Mouse (Mus musculus) limb, embryonic 14.5 days (tissue): ENCODE data around the gene Btbd3. TPM values are rescaled to one million over a fixed set of nuclear protein-coding genes. Genes with fewer than 3 reads are reported as not detected.

ENCODE experiments used
- ATAC-seq: fragments of 200-750 bp; cut with Nextera tagmentation; 2 replicates; pipeline ENCODE4 v1.8.0; 2017; ENCODE audit warnings: low read depth, moderate number of reproducible peaks, moderate TSS enrichment; ENCODE audit not compliant: low FRiP score
- DNase-seq: peaks from one replicate; pipeline ENCODE4 v3.0.0-alpha.2; 2015; ENCODE audit warnings: low spot score
- H3K27ac ChIP-seq: fragments of 300-500 bp; sonication (generic); replicated peaks from 2 replicates; pipeline ENCODE4 v1.5.1; 2014; ENCODE audit warnings: low read depth, mild to moderate bottlenecking, low read length, moderate library complexity, mixed read lengths
- H3K27me3 ChIP-seq: fragments of 300-500 bp; sonication (generic); 2 replicates; pipeline ENCODE4 v1.6.1; 2014; ENCODE audit warnings: low read length, mixed read lengths; ENCODE audit not compliant: control insufficient read depth, insufficient read depth
- H3K36me3 ChIP-seq: fragments of 300-500 bp; sonication (generic); 2 replicates; pipeline ENCODE4 v1.6.1; 2014; ENCODE audit warnings: mild to moderate bottlenecking, low read length, moderate library complexity, mixed read lengths; ENCODE audit not compliant: control insufficient read depth, insufficient read depth
- H3K4me1 ChIP-seq: fragments of 300-500 bp; sonication (generic); 2 replicates; pipeline ENCODE4 v1.6.1; 2014; ENCODE audit warnings: antibody characterized with exemption, low read length, mixed read lengths; ENCODE audit not compliant: control insufficient read depth, insufficient read depth
- H3K4me2 ChIP-seq: fragments of 300-500 bp; sonication (generic); replicated peaks from 2 replicates; pipeline ENCODE4 v1.6.1; 2014; ENCODE audit warnings: low read depth, mild to moderate bottlenecking, low read length, moderate library complexity; ENCODE audit not compliant: severe bottlenecking
- H3K4me3 ChIP-seq: fragments of 300-500 bp; sonication (generic); replicated peaks from 2 replicates; pipeline ENCODE4 v1.5.1; 2014; ENCODE audit warnings: low read length
- H3K9ac ChIP-seq: fragments of 300-500 bp; sonication (generic); 2 replicates; pipeline ENCODE4 v1.6.1; 2014; ENCODE audit warnings: mild to moderate bottlenecking, low read depth, low read length, moderate library complexity; ENCODE audit not compliant: severe bottlenecking
- H3K9me3 ChIP-seq: fragments of 300-500 bp; sonication (generic); 2 replicates; pipeline ENCODE4 v1.6.1; 2016; ENCODE audit warnings: low read length; ENCODE audit not compliant: control insufficient read depth
- POLR2A ChIP-seq: fragments of 200-500 bp; IDR thresholded peaks from 2 replicates; pipeline ENCODE4 v1.8.0; 2012; ENCODE audit warnings: inconsistent platforms, mild to moderate bottlenecking, moderate library complexity, borderline replicate concordance; ENCODE audit not compliant: insufficient read depth, insufficient read length; ENCODE audit errors: extremely low read depth
- WGBS: fragments of 180-500 bp; shearing (Covaris S2); extraction: QIAGEN DNeasy Blood & Tissue Kit; methylation state at CpG from one replicate; pipeline ENCODE4 v1.1.7; 2014; 5-methylcytosine and 5-hydroxymethylcytosine counted together
- polyA plus RNA-seq, 2 experiments: library from polyadenylated mRNA; depleted of rRNA in 1 of 2; stranded (reverse) in 1 of 2; unstranded in 1 of 2; fragments of >200 nt; fragmentation: Nextera tagmentation in 1 of 2; extraction: Ambion mirVana in 1 of 2; gene quantifications; 2 replicates each; pipeline versions ENCODE4 v1.2.1 to v1.2.3; 2012 to 2014

The Btbd3 gene
- polyA plus RNA-seq, 2 experiments = 33.8 to 39.0 TPM

DNA sequence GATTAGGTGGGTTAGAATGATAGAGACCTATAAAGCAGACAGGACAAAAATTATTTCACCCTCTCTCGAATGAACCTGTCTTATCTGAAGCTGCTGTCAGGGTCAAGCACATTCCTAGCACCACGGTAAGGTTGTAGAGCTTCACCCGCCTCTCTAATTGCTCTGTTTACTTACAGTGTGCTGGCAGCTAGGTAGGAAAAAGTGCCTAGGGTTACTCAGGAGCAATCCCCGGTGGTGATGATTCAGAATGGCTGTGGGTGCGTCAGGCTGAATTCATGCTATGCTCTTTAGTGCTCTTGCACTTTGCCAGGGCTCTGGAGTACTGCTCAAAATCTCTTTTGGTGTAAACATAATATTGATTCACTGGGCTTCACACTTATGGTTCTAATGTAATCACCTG is 13.9 kb upstream of the Btbd3 start:
- TF ChIP-seq POLR2A = no peak
- DNase-seq (no peak), ATAC-seq (no peak)
- H3K4me1 ChIP-seq = no peaks in the 10 kb centered on the region
- no peaks in the 10 kb centered on the region for H3K36me3 ChIP-seq
- H3K9me3 ChIP-seq = no peaks in the 10 kb centered on the region
- no peak overlapping the region for H3K4me3 ChIP-seq
- WGBS = 50% methylated on average over 5 of the region's 5 CpGs
- H3K4me2 ChIP-seq = no peak overlapping the region
- H3K27ac ChIP-seq = no peak overlapping the region
- no peak overlapping the region for H3K9ac ChIP-seq
- no peaks in the 10 kb centered on the region for H3K27me3 ChIP-seq

DNA sequence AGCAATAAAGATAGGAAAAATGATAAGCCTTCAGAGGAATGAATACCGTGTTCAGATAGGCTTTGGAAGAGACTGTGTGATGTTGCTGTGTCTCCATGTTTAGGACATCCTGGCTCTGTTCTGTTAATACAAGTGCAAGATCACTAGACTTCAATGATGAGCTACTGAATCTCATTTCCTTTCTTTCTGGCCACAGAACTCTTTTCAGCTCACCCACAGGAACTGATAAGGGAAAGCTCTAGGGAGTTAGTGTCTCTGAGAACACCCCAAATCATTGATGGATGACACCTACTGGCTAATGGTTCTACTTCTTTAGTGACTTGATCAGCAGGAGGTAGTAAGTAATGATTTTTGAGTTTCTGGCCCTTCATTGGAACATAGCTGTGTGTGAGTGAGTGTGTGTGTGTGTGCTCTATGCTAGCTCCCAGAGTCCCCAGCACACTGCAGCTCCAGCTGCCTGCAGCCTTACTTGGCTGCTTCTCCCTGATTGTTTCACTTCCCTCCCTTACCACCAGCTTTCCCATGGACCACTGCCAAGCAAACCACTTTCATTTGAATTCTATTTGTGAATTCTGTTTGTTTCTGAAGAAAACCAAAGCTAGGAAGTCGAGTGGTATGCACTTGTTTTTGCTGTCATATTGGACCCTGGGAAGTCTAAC is 10.6 kb upstream of the Btbd3 start:
- H3K4me3 ChIP-seq = no peak overlapping the region
- H3K9ac ChIP-seq = no peak overlapping the region
- H3K4me2 ChIP-seq = no peak overlapping the region
- H3K27ac ChIP-seq = no peak overlapping the region
- 60% methylated on average over 2 of the region's 2 CpGs for WGBS
- no peak for TF ChIP-seq POLR2A
- H3K9me3 ChIP-seq = no peaks in the 10 kb centered on the region
- H3K4me1 ChIP-seq = no peaks in the 10 kb centered on the region
- H3K36me3 ChIP-seq = no peaks in the 10 kb centered on the region
- DNase-seq = peak; percentile 58
- ATAC-seq = no peak
- H3K27me3 ChIP-seq = no peaks in the 10 kb centered on the region

DNA sequence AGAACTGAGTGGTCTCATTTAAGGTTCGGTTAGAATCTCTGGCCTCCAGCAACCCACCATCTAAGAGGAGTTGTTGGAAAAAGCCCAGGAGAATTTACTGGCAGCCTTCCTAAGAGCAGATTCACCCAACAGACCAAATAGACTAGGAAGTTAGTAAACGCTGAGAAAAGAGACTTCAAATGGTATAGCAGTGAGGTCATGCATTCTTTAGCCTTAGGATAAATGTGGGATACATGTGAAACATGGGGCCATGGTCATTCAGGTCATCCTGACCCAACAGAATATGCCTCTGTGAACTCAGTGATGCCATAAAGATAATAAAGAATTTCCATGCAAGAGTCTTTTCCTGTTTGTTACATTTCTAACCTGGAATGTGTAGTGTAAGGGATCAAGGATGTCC is 8.4 kb upstream of the Btbd3 start:
- Histone ChIP-seq H3K27ac (no peak overlapping the region), H3K4me1 (no peaks in the 10 kb centered on the region), H3K9ac (no peak overlapping the region), H3K4me3 (no peak overlapping the region), H3K4me2 (no peak overlapping the region), H3K36me3 (no peaks in the 10 kb centered on the region), H3K9me3 (no peaks in the 10 kb centered on the region), H3K27me3 (no peaks in the 10 kb centered on the region)
- ATAC-seq (no peak), DNase-seq (no peak)
- 59% methylated on average over 2 of the region's 2 CpGs for WGBS
- no peak for TF ChIP-seq POLR2A

DNA sequence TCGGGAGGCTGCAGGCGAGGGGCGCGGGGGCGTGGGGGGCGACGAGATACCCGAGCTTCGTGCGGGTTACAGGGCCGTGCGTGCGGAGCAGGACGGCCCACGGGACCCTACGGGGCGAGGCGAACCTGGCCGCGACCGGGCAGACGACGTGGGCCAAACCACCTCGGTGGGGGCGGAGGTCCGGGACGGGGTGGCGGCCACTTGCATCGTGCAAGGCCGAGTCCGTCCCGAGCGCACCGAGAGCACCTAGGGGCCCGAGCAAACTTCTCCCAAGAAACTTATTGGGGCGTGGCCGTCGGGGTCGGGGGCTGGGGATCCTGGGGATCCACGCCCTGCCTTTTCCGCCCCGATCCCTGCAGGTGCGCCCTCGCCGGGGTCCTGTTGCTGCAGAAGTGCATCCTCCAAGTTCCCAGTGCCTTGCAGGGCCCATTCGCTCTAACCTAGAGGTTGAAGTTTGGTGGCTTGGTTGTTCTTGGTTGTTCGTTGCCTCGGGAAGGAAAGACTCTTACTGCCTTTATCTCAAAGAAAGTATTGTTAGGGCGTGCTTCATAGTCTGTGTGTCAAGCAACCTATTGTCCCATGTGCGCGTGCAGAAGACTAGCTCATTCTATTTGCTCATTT is 596 bp downstream of the Btbd3 start:
- 0% methylated on average over 29 of the region's 51 CpGs for WGBS
- ATAC-seq (no peak; the same call in 1 of the 2 replicates), DNase-seq (peak; percentile 46)
- peak overlapping the region; percentile 71 for H3K4me2 ChIP-seq
- no peaks in the 10 kb centered on the region for H3K9me3 ChIP-seq
- H3K27ac ChIP-seq = peak overlapping the region; percentile 96
- H3K4me1 ChIP-seq = peaks cover 14% of the 10 kb centered on the region
- no peaks in the 10 kb centered on the region for H3K36me3 ChIP-seq
- peak overlapping the region; percentile 94 for H3K9ac ChIP-seq
- peak overlapping the region; percentile 98 for H3K4me3 ChIP-seq
- H3K27me3 ChIP-seq = no peaks in the 10 kb centered on the region
- TF ChIP-seq POLR2A = no peak

GRCm38 (mm10) chr2:138257692-138258315 is 1.4 kb downstream of the Btbd3 start:
- Histone ChIP-seq H3K9me3 (no peaks in the 10 kb centered on the region), H3K9ac (peak overlapping the region; percentile 94), H3K27ac (0 out of 2 replicates have a peak overlapping the region, but pooled peaks have one; percentile 96), H3K36me3 (no peaks in the 10 kb centered on the region), H3K4me2 (peak overlapping the region; percentile 71), H3K27me3 (no peaks in the 10 kb centered on the region), H3K4me3 (peak overlapping the region; percentile 98), H3K4me1 (peaks cover 14% of the 10 kb centered on the region)
- no peak for TF ChIP-seq POLR2A
- 0% methylated on average over 10 of the region's 10 CpGs for WGBS
- DNase-seq (peak; percentile 93), ATAC-seq (no peak)
